Mouse (Mus musculus) hindbrain, embryonic 16.5 days (tissue): ENCODE measurements at regions not wholly inside any gene's neighbourhood (a gene's known extent, or its start where the extent isn't known, plus 50 kb on each side); places are given as distances from the start of the nearest gene placed in this dataset.

Experiments
- ATAC-seq: fragments of 200-750 bp; cut with Nextera tagmentation; 2 replicates; pipeline ENCODE4 v1.8.0; 2017; ENCODE audit warnings: moderate TSS enrichment, moderate library complexity
- H3K27ac ChIP-seq: fragments of 300-500 bp; sonication (generic); 2 replicates; pipeline ENCODE4 v1.5.1; 2014; ENCODE audit warnings: low read depth, mild to moderate bottlenecking, control low read depth, low read length, moderate library complexity
- H3K27me3 ChIP-seq: fragments of 300-500 bp; sonication (generic); replicated peaks from 2 replicates; pipeline ENCODE4 v1.6.1; 2014; ENCODE audit warnings: low read length; ENCODE audit not compliant: control insufficient read depth, insufficient read depth
- H3K36me3 ChIP-seq: fragments of 300-500 bp; sonication (generic); 2 replicates; pipeline ENCODE4 v1.6.1; 2014; ENCODE audit warnings: mild to moderate bottlenecking, low read length, moderate library complexity, mixed read lengths; ENCODE audit not compliant: control insufficient read depth, insufficient read depth
- H3K4me1 ChIP-seq: fragments of 300-500 bp; sonication (generic); 2 replicates; pipeline ENCODE4 v1.6.1; 2014; ENCODE audit warnings: low read depth, low read length; ENCODE audit not compliant: control insufficient read depth, insufficient read depth
- H3K4me2 ChIP-seq: fragments of 300-500 bp; sonication (generic); 2 replicates; pipeline ENCODE4 v1.6.1; 2014; ENCODE audit warnings: mild to moderate bottlenecking, low read length, control low read depth, moderate library complexity
- H3K4me3 ChIP-seq: fragments of 300-500 bp; sonication (generic); 2 replicates; pipeline ENCODE4 v1.5.1; 2014; ENCODE audit warnings: mild to moderate bottlenecking, low read length, control low read depth, moderate library complexity
- H3K9ac ChIP-seq: fragments of 300-500 bp; sonication (generic); 2 replicates; pipeline ENCODE4 v1.6.1; 2014; ENCODE audit warnings: low read depth, mild to moderate bottlenecking, control low read depth, low read length, moderate library complexity
- H3K9me3 ChIP-seq: fragments of 300-500 bp; sonication (generic); 2 replicates; pipeline ENCODE4 v1.6.1; 2014; ENCODE audit warnings: mild to moderate bottlenecking, low read length, moderate library complexity; ENCODE audit not compliant: control insufficient read depth
- WGBS: fragments of 180-500 bp; shearing (Covaris S2); extraction: QIAGEN DNeasy Blood & Tissue Kit; methylation state at CpG from one replicate; pipeline ENCODE4 v1.1.7; 2014; 5-methylcytosine and 5-hydroxymethylcytosine counted together

DNA sequence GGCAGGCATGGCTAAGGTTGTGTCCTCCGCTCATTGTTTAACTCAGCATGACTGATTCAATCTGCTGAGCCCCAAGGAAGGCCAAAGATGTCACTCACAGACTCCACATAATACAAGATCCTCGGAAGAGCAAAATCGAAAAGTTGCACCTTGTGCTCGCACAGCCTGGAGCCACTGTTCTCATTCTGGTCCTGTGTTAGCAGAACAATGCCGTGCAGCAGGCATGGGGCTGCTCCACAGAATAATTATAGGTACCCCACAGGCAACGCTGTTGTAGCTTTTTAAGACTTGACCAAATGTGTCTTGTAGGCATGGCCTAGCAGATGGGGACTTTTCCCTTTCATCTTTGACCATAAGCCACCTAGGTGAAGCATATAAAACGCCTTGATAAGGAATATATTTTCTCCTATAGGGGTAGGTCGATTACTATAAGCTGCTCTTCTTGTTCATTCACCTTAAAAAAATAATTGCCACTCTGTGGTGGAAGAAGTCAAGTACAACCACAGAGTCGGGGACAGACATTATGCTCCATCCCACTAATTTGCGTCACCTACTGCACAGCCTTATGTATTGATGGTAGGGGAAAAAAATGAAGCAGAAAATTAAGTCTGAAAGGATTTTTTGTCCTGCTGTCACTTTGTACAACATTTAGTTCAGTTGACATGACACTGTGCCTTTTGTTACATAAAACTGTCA is 529.8 kb upstream of the Itga1 start:
- H3K4me3 ChIP-seq, result no peak overlapping the region
- peaks cover 3% of the 10 kb centered on the region for H3K27me3 ChIP-seq
- 33% methylated on average over 10 of the region's 10 CpGs for WGBS
- peak; percentile 60; the same call in 1 of the 2 replicates for ATAC-seq
- no peak overlapping the region for H3K9ac ChIP-seq
- H3K4me2 ChIP-seq, result no peak overlapping the region
- no peaks in the 10 kb centered on the region for H3K9me3 ChIP-seq
- no peak overlapping the region for H3K27ac ChIP-seq
- no peaks in the 10 kb centered on the region for H3K4me1 ChIP-seq
- no peaks in the 10 kb centered on the region for H3K36me3 ChIP-seq

GRCm38 (mm10) chr13:115630603-115631002 is 528.8 kb upstream of the Itga1 start:
- Histone ChIP-seq H3K9me3 (no peaks in the 10 kb centered on the region), H3K36me3 (no peaks in the 10 kb centered on the region), H3K4me1 (no peaks in the 10 kb centered on the region), H3K4me2 (no peak overlapping the region), H3K27me3 (peaks cover 3% of the 10 kb centered on the region), H3K9ac (no peak overlapping the region), H3K4me3 (no peak overlapping the region), H3K27ac (no peak overlapping the region)
- ATAC-seq, result no peak
- WGBS, result 59% methylated on average over 2 of the region's 2 CpGs

DNA sequence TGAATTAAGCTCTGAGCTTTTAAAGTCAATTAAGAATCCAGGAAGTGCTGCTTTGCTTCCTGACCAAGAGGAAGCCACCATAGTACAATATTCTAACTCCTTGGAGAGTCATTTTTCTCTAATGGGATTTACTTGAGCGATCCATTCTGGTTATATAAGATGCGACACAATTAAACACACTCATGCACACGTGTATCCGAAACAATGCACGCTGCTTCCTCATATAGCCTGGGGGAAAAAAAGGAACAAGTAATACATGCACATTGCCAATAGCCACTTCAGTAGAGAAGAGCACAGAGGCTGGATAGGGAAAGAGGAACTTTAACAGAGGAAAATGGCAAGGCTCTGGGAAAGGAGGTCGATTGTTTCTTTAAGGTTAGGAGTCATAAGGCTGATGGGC is 511.4 kb upstream of the Itga1 start:
- Histone ChIP-seq H3K9me3 (no peaks in the 10 kb centered on the region), H3K4me2 (no peak overlapping the region), H3K4me1 (no peaks in the 10 kb centered on the region), H3K9ac (no peak overlapping the region), H3K4me3 (no peak overlapping the region), H3K27me3 (no peaks in the 10 kb centered on the region), H3K36me3 (no peaks in the 10 kb centered on the region), H3K27ac (no peak overlapping the region)
- WGBS, result 74% methylated on average over 6 of the region's 6 CpGs
- ATAC-seq, result no peak

DNA sequence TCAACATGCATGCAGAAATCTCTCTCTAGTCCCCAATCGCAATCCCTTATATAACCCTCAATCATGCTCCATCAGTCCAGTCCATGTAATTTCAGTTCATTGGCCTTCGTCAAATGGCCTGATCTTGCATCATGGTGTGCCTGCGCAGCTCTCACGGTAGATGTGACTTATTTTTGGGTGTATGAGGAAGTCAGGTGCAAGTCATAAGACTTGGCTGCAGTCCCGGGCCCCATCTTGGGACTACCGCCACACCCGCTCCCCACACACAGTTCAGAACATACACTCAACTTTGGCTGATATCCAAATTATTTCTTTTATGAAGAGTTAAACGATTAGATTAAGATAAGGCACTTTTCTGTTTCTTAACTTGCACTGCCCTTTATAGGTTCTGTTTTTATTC is 504.7 kb upstream of the Itga1 start:
- Histone ChIP-seq H3K4me3 (no peak overlapping the region), H3K9me3 (no peaks in the 10 kb centered on the region), H3K36me3 (no peaks in the 10 kb centered on the region), H3K4me1 (no peaks in the 10 kb centered on the region), H3K27ac (no peak overlapping the region), H3K9ac (no peak overlapping the region), H3K4me2 (no peak overlapping the region), H3K27me3 (no peaks in the 10 kb centered on the region)
- no peak for ATAC-seq
- WGBS, result 89% methylated on average over 8 of the region's 8 CpGs

DNA sequence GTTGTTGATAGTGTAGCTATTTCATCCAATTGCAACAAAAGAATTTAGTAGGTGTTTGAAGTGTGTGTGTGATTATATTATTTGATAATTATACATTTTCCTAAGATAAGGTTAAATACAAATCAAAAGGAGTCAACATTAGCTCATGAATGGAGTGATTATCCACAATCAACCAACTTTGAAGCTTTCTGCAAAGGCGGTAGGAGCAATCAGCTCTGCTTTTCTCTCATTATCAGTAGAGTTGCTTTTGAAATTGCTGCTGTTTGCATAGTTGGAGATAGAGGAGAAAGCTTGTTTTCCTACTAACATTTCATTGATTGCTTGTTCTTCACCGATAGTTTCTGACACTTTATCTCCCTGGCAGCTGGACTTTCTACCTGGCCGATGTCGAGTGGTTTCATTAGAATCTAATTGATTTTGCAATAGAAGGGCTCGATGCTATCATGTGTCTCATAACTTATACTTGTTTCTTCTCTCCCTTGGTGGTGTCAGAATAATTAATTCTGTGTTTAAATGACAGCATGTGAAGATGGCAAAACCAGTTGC is 493.4 kb upstream of the Itga1 start:
- WGBS, result 79% methylated on average over 5 of the region's 5 CpGs
- no peak overlapping the region for H3K4me3 ChIP-seq
- H3K9ac ChIP-seq, result no peak overlapping the region
- H3K4me1 ChIP-seq, result no peaks in the 10 kb centered on the region
- H3K27ac ChIP-seq, result no peak overlapping the region
- H3K4me2 ChIP-seq, result no peak overlapping the region
- no peaks in the 10 kb centered on the region for H3K36me3 ChIP-seq
- no peaks in the 10 kb centered on the region for H3K27me3 ChIP-seq
- ATAC-seq, result no peak
- no peaks in the 10 kb centered on the region for H3K9me3 ChIP-seq

DNA sequence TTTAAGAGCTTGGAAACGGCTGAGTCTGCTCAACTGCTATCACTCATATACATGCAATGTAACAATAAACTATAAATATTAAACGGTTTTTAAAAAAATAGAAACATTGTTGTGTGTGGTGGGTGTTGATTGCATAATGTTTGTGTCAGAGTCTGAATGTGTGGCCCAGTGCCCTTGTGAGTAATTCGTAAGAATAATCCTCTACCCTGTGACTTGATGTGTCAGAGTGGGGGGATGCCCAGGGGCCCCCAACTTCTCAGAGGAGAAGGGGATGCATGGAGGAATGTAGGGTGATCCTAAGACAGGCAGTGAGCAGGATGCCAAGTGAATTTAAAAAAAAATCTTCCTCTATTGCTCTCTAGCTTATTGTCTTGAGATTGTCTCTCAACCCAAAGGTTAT is 474.2 kb upstream of the Itga1 start:
- Histone ChIP-seq H3K4me2 (no peak overlapping the region), H3K36me3 (no peaks in the 10 kb centered on the region), H3K4me1 (no peaks in the 10 kb centered on the region), H3K9ac (no peak overlapping the region), H3K27ac (no peak overlapping the region), H3K9me3 (no peaks in the 10 kb centered on the region), H3K4me3 (no peak overlapping the region), H3K27me3 (no peaks in the 10 kb centered on the region)
- ATAC-seq, result no peak
- 85% methylated on average over 3 of the region's 3 CpGs for WGBS

GRCm38 (mm10) chr13:115575052-115575891 is 473.5 kb upstream of the Itga1 start:
- Histone ChIP-seq H3K4me3 (no peak overlapping the region), H3K36me3 (no peaks in the 10 kb centered on the region), H3K27ac (no peak overlapping the region), H3K27me3 (no peaks in the 10 kb centered on the region), H3K9ac (no peak overlapping the region), H3K4me1 (no peaks in the 10 kb centered on the region), H3K9me3 (no peaks in the 10 kb centered on the region), H3K4me2 (no peak overlapping the region)
- peak; percentile 69; the same call in 1 of the 2 replicates for ATAC-seq
- WGBS, result 71% methylated on average over 6 of the region's 6 CpGs

- H3K27ac ChIP-seq, result no peak overlapping the region
- no peak overlapping the region for H3K4me2 ChIP-seq
- no peak overlapping the region for H3K4me3 ChIP-seq
- 78% methylated on average over 3 of the region's 3 CpGs for WGBS
- no peak for ATAC-seq
- no peaks in the 10 kb centered on the region for H3K4me1 ChIP-seq
- no peak overlapping the region for H3K9ac ChIP-seq
- H3K27me3 ChIP-seq, result no peaks in the 10 kb centered on the region
- H3K9me3 ChIP-seq, result no peaks in the 10 kb centered on the region
- H3K36me3 ChIP-seq, result no peaks in the 10 kb centered on the region
Observed at GRCm38 (mm10) chr13:115541167-115541566, 439.4 kb upstream of the Itga1 start.

- H3K4me1 ChIP-seq, result no peaks in the 10 kb centered on the region
- no peak overlapping the region for H3K27ac ChIP-seq
- H3K4me3 ChIP-seq, result no peak overlapping the region
- 0 out of 2 replicates have a peak, but pooled peaks cover under 1% of the 10 kb centered on the region for H3K9me3 ChIP-seq
- no peaks in the 10 kb centered on the region for H3K36me3 ChIP-seq
- H3K27me3 ChIP-seq, result no peaks in the 10 kb centered on the region
- no peak overlapping the region for H3K4me2 ChIP-seq
- no peak for ATAC-seq
- WGBS, result 83% methylated on average over 3 of the region's 3 CpGs
- no peak overlapping the region for H3K9ac ChIP-seq
Observed at GRCm38 (mm10) chr13:115535900-115536299, 434.1 kb upstream of the Itga1 start.
